Mouse (Mus musculus): ENCODE results near the gene Asphd2.

DNA sequence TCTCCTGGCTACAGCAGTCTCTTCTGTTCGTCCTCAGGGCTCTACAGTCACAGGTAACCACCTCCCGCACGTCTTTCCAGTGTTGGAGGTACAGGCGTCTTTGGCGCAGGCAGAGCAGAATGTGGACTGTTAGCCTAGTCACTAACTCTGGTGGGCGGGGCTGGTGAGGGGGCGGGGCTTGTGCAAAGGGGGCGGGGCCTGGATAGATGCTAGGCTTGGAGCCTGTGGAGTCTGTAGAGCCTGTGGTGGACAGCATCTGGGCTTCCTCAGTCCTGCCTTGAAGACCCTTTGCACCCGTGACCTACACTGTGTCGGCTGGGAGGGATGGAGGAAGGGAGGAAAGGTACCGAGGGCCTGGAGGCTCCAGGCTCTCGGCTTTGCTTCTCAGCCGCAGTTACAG is 38.8 kb downstream of the Asphd2 start, which contains the start of gene Gm6583:
- TF ChIP-seq POLR2A (IDR thresholded peaks at IDR 0.05; ENCODE audit: control insufficient read depth, extremely low read depth, insufficient read depth, low read length, poor library complexity) = no peak
- TF ChIP-seq CTCF (IDR thresholded peaks at IDR 0.05; ENCODE audit: borderline replicate concordance, control insufficient read depth, extremely low read depth, insufficient read depth, low read length, poor library complexity) = no peak

Data from thymus, adult 2 months (tissue).